Mouse (Mus musculus) E14TG2a.4 (cell line): ENCODE data around the gene Slc7a4.
A peak's percentile ranks its signal among the peaks of the same experiment; 100 is the strongest.

Experiments
- CTCF ChIP-seq: conservative IDR thresholded peaks from 2 replicates; pipeline ENCODE4 v1.5.1; 2014; ENCODE audit warnings: low read length
- NANOG ChIP-seq: IDR thresholded peaks from 2 replicates; pipeline ENCODE4 v1.6.1; 2014; ENCODE audit warnings: borderline replicate concordance, low read length, mixed read lengths

DNA sequence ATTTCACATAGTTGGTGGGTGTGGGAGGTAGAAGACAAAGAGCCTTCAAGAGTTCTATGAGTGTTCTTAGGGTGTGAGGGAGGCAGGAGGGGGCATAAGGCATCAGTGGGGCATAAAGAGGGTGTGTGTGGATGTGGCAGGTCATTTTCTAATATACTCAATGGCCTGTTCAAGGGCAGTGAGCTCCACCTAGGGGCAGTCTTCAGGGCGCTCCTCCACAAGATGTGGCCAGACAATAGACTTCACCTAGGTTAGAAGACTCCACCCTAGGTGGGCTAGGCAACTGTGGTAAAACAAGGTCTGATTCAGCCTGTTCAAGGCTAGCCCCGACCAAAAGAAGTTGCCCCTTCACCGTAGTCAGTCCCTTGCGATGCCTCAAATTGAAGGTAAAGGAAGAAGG is 50.7 kb downstream of the Slc7a4 start:
- TF ChIP-seq CTCF (0 out of 2 replicates have a peak, but pooled peaks have one; percentile 7), NANOG (no peak)
